Mouse (Mus musculus): ENCODE measurements around the gene Smad1. TPM values are rescaled to one million over a fixed set of nuclear protein-coding genes. Genes with fewer than 3 reads are reported as not detected.

Smad1 gene
- polyA plus RNA-seq, 2 experiments, result 41.6 to 73.7 TPM

GRCm38 (mm10) chr8:79382857-79383262 lies 16.5 kb downstream of the Smad1 start:
- Histone ChIP-seq H3K27me3 (ENCODE audit: control insufficient read depth, insufficient read depth, low read length) (no peaks in the 10 kb centered on the region), H3K36me3 (ENCODE audit: control insufficient read depth, insufficient read depth, low read length) (no peaks in the 10 kb centered on the region), H3K4me2 (replicated peaks; ENCODE audit: low read depth, low read length, severe bottlenecking) (no peak overlapping the region), H3K4me3 (replicated peaks; ENCODE audit: low read length) (0 out of 2 replicates have a peak overlapping the region, but pooled peaks have one; percentile 1), H3K9me3 (ENCODE audit: control insufficient read depth, low read length) (no peaks in the 10 kb centered on the region), H3K9ac (ENCODE audit: low read depth, low read length, severe bottlenecking) (peak overlapping the region; percentile 21; the same call in 1 of the 2 replicates), H3K27ac (replicated peaks; ENCODE audit: low read depth, low read length) (peak overlapping the region; percentile 19; the same call in 1 of the 2 replicates), H3K4me1 (ENCODE audit: control insufficient read depth, insufficient read depth, low read length) (peaks cover 58% of the 10 kb centered on the region)
- peak; percentile 9; the same call in 1 of the 2 replicates for ATAC-seq (ENCODE audit: low FRiP score, low read depth)
- WGBS, result 14% methylated on average over 8 of the region's 8 CpGs
- no peak for DNase-seq (ENCODE audit: low spot score)
- TF ChIP-seq POLR2A (IDR thresholded peaks at IDR 0.05; ENCODE audit: borderline replicate concordance, extremely low read depth, insufficient read depth, insufficient read length), result no peak

- no peak overlapping the region for H3K9ac ChIP-seq (ENCODE audit: low read depth, low read length, severe bottlenecking)
- H3K4me1 ChIP-seq (ENCODE audit: control insufficient read depth, insufficient read depth, low read length), result peaks cover 64% of the 10 kb centered on the region
- 21% methylated on average over 6 of the region's 6 CpGs for WGBS
- ATAC-seq (ENCODE audit: low FRiP score, low read depth) (peak; percentile 55), DNase-seq (ENCODE audit: low spot score) (no peak)
- no peak overlapping the region for H3K27ac ChIP-seq (replicated peaks; ENCODE audit: low read depth, low read length)
- H3K9me3 ChIP-seq (ENCODE audit: control insufficient read depth, low read length), result no peaks in the 10 kb centered on the region
- H3K27me3 ChIP-seq (ENCODE audit: control insufficient read depth, insufficient read depth, low read length), result no peaks in the 10 kb centered on the region
- no peak for TF ChIP-seq POLR2A (IDR thresholded peaks at IDR 0.05; ENCODE audit: borderline replicate concordance, extremely low read depth, insufficient read depth, insufficient read length)
- H3K4me3 ChIP-seq (replicated peaks; ENCODE audit: low read length), result no peak overlapping the region
- no peak overlapping the region for H3K4me2 ChIP-seq (replicated peaks; ENCODE audit: low read depth, low read length, severe bottlenecking)
- H3K36me3 ChIP-seq (ENCODE audit: control insufficient read depth, insufficient read depth, low read length), result 0 out of 2 replicates have a peak, but pooled peaks cover 5% of the 10 kb centered on the region
These were observed 17.5 kb downstream of the Smad1 start for GRCm38 (mm10) chr8:79381771-79382170.

- Histone ChIP-seq H3K4me1 (ENCODE audit: control insufficient read depth, insufficient read depth, low read length) (peaks cover 63% of the 10 kb centered on the region), H3K4me3 (replicated peaks; ENCODE audit: low read length) (no peak overlapping the region), H3K9me3 (ENCODE audit: control insufficient read depth, low read length) (no peaks in the 10 kb centered on the region), H3K4me2 (replicated peaks; ENCODE audit: low read depth, low read length, severe bottlenecking) (no peak overlapping the region), H3K9ac (ENCODE audit: low read depth, low read length, severe bottlenecking) (no peak overlapping the region), H3K36me3 (ENCODE audit: control insufficient read depth, insufficient read depth, low read length) (0 out of 2 replicates have a peak, but pooled peaks cover 5% of the 10 kb centered on the region), H3K27me3 (ENCODE audit: control insufficient read depth, insufficient read depth, low read length) (no peaks in the 10 kb centered on the region), H3K27ac (replicated peaks; ENCODE audit: low read depth, low read length) (no peak overlapping the region)
- WGBS, result 47% methylated on average over 1 of the region's 1 CpGs
- no peak for TF ChIP-seq POLR2A (IDR thresholded peaks at IDR 0.05; ENCODE audit: borderline replicate concordance, extremely low read depth, insufficient read depth, insufficient read length)
- DNase-seq (ENCODE audit: low spot score) (no peak), ATAC-seq (ENCODE audit: low FRiP score, low read depth) (no peak)
These were observed 18.9 kb downstream of the Smad1 start for GRCm38 (mm10) chr8:79380386-79380785.

- no peak overlapping the region for H3K4me2 ChIP-seq (replicated peaks; ENCODE audit: low read depth, low read length, severe bottlenecking)
- no peaks in the 10 kb centered on the region for H3K9me3 ChIP-seq (ENCODE audit: control insufficient read depth, low read length)
- H3K27ac ChIP-seq (replicated peaks; ENCODE audit: low read depth, low read length), result no peak overlapping the region
- H3K36me3 ChIP-seq (ENCODE audit: control insufficient read depth, insufficient read depth, low read length), result 0 out of 2 replicates have a peak, but pooled peaks cover 5% of the 10 kb centered on the region
- DNase-seq (ENCODE audit: low spot score), result no peak
- WGBS, result 61% methylated on average over 14 of the region's 14 CpGs
- H3K4me1 ChIP-seq (ENCODE audit: control insufficient read depth, insufficient read depth, low read length), result peaks cover 65% of the 10 kb centered on the region
- no peak for ATAC-seq (ENCODE audit: low FRiP score, low read depth)
- H3K27me3 ChIP-seq (ENCODE audit: control insufficient read depth, insufficient read depth, low read length), result no peaks in the 10 kb centered on the region
- TF ChIP-seq POLR2A (IDR thresholded peaks at IDR 0.05; ENCODE audit: borderline replicate concordance, extremely low read depth, insufficient read depth, insufficient read length), result no peak
- H3K9ac ChIP-seq (ENCODE audit: low read depth, low read length, severe bottlenecking), result no peak overlapping the region
- no peak overlapping the region for H3K4me3 ChIP-seq (replicated peaks; ENCODE audit: low read length)
These were observed 19.3 kb downstream of the Smad1 start for GRCm38 (mm10) chr8:79379971-79380370.

GRCm38 (mm10) chr8:79376648-79377047 lies 22.7 kb downstream of the Smad1 start:
- no peak for TF ChIP-seq POLR2A (IDR thresholded peaks at IDR 0.05; ENCODE audit: borderline replicate concordance, extremely low read depth, insufficient read depth, insufficient read length)
- Histone ChIP-seq H3K4me2 (replicated peaks; ENCODE audit: low read depth, low read length, severe bottlenecking) (no peak overlapping the region), H3K4me3 (replicated peaks; ENCODE audit: low read length) (no peak overlapping the region), H3K4me1 (ENCODE audit: control insufficient read depth, insufficient read depth, low read length) (peaks cover 56% of the 10 kb centered on the region), H3K36me3 (ENCODE audit: control insufficient read depth, insufficient read depth, low read length) (peaks cover 8% of the 10 kb centered on the region), H3K9me3 (ENCODE audit: control insufficient read depth, low read length) (no peaks in the 10 kb centered on the region), H3K27me3 (ENCODE audit: control insufficient read depth, insufficient read depth, low read length) (no peaks in the 10 kb centered on the region), H3K27ac (replicated peaks; ENCODE audit: low read depth, low read length) (no peak overlapping the region), H3K9ac (ENCODE audit: low read depth, low read length, severe bottlenecking) (no peak overlapping the region)
- no peak for ATAC-seq (ENCODE audit: low FRiP score, low read depth)
- DNase-seq (ENCODE audit: low spot score), result no peak
- 74% methylated on average over 9 of the region's 9 CpGs for WGBS

GRCm38 (mm10) chr8:79375775-79376123 lies 23.6 kb downstream of the Smad1 start:
- Histone ChIP-seq H3K27ac (replicated peaks; ENCODE audit: low read depth, low read length) (no peak overlapping the region), H3K4me2 (replicated peaks; ENCODE audit: low read depth, low read length, severe bottlenecking) (no peak overlapping the region), H3K4me3 (replicated peaks; ENCODE audit: low read length) (no peak overlapping the region), H3K27me3 (ENCODE audit: control insufficient read depth, insufficient read depth, low read length) (no peaks in the 10 kb centered on the region), H3K4me1 (ENCODE audit: control insufficient read depth, insufficient read depth, low read length) (peaks cover 48% of the 10 kb centered on the region), H3K9me3 (ENCODE audit: control insufficient read depth, low read length) (no peaks in the 10 kb centered on the region), H3K36me3 (ENCODE audit: control insufficient read depth, insufficient read depth, low read length) (peaks cover 17% of the 10 kb centered on the region), H3K9ac (ENCODE audit: low read depth, low read length, severe bottlenecking) (no peak overlapping the region)
- no peak for TF ChIP-seq POLR2A (IDR thresholded peaks at IDR 0.05; ENCODE audit: borderline replicate concordance, extremely low read depth, insufficient read depth, insufficient read length)
- WGBS, result 72% methylated on average over 5 of the region's 5 CpGs
- ATAC-seq (ENCODE audit: low FRiP score, low read depth) (no peak), DNase-seq (ENCODE audit: low spot score) (no peak)
